Mouse (Mus musculus): ENCODE measurements around the gene Tecta. TPM values are rescaled to one million over a fixed set of nuclear protein-coding genes. Genes with fewer than 3 reads are reported as not detected.

The Tecta gene
- polyA plus RNA-seq (2017; shearing (Covaris generic)) = not detected

GRCm38 (mm10) chr9:42399829-42400228 is at the start of gene Tecta:
TSS of gene Tecta (minus strand) at chr9:42399929.

Other genes starting within 250 kb of the Tecta start
- gene Sc5d, start 135.7 kb downstream of the Tecta start, polyA plus RNA-seq (2017; shearing (Covaris generic)) = 92.7 TPM
- 8.6 TPM for gene Tbcel, start 107.9 kb upstream of the Tecta start, polyA plus RNA-seq (2017; shearing (Covaris generic))